Mouse (Mus musculus): ENCODE data around the gene Zfp518b. TPM values are rescaled to one million over a fixed set of nuclear protein-coding genes. Genes with fewer than 3 reads are reported as not detected.

The Zfp518b gene
- total and polyA plus RNA-seq, 2 experiments, result 0.51 to 0.65 TPM

- Histone ChIP-seq H3K36me3 (ENCODE audit: control insufficient read depth, insufficient read depth, low read length) (no peaks in the 10 kb centered on the region), H3K79me2 (ENCODE audit: control insufficient read depth, insufficient read depth, low read length) (no peaks in the 10 kb centered on the region), H3K27ac (replicated peaks; ENCODE audit: insufficient read depth, low read depth, low read length) (no peak overlapping the region), H3K4me3 (ENCODE audit: insufficient read depth, low read depth, low read length) (no peak overlapping the region), H3K4me1 (ENCODE audit: control insufficient read depth, insufficient read depth, low read length) (no peaks in the 10 kb centered on the region; the same call in 1 of the 2 replicates), H3K27me3 (ENCODE audit: control insufficient read depth, insufficient read depth, low read length) (no peaks in the 10 kb centered on the region), H3K9ac (ENCODE audit: low read depth, low read length) (no peak overlapping the region)
- DNase-seq (ENCODE audit: extremely low read depth, low read depth, low spot score), result peak; percentile 80
- no peak for TF ChIP-seq CTCF (IDR thresholded peaks at IDR 0.05; ENCODE audit: low read depth, low read length)
Measured at GRCm38 (mm10) chr5:38641526-38641925, 43.1 kb downstream of the Zfp518b start.

- no peak for DNase-seq (ENCODE audit: extremely low read depth, low read depth, low spot score)
- WGBS, result 70% methylated on average over 5 of the region's 5 CpGs
- H3K27me3 ChIP-seq (ENCODE audit: control insufficient read depth, insufficient read depth, low read length), result no peaks in the 10 kb centered on the region
- H3K4me3 ChIP-seq (ENCODE audit: insufficient read depth, low read depth, low read length), result no peak overlapping the region
- no peak overlapping the region for H3K9ac ChIP-seq (ENCODE audit: low read depth, low read length)
- H3K27ac ChIP-seq (replicated peaks; ENCODE audit: insufficient read depth, low read depth, low read length), result no peak overlapping the region
- no peaks in the 10 kb centered on the region for H3K36me3 ChIP-seq (ENCODE audit: control insufficient read depth, insufficient read depth, low read length)
- H3K79me2 ChIP-seq (ENCODE audit: control insufficient read depth, insufficient read depth, low read length), result no peaks in the 10 kb centered on the region
- H3K4me1 ChIP-seq (ENCODE audit: control insufficient read depth, insufficient read depth, low read length), result no peaks in the 10 kb centered on the region
- TF ChIP-seq CTCF (IDR thresholded peaks at IDR 0.05; ENCODE audit: low read depth, low read length), result no peak
- TF ChIP-seq POLR2A (IDR thresholded peaks at IDR 0.05; ENCODE audit: extremely low read depth, insufficient read depth, low read length), result no peak
Measured at GRCm38 (mm10) chr5:38636301-38636749, 48.3 kb downstream of the Zfp518b start.

- H3K79me2 ChIP-seq (ENCODE audit: control insufficient read depth, insufficient read depth, low read length), result no peaks in the 10 kb centered on the region
- no peak overlapping the region for H3K9ac ChIP-seq (ENCODE audit: low read depth, low read length)
- TF ChIP-seq CTCF (IDR thresholded peaks at IDR 0.05; ENCODE audit: low read depth, low read length), result no peak
- no peak for TF ChIP-seq POLR2A (IDR thresholded peaks at IDR 0.05; ENCODE audit: extremely low read depth, insufficient read depth, low read length)
- H3K27me3 ChIP-seq (ENCODE audit: control insufficient read depth, insufficient read depth, low read length), result no peaks in the 10 kb centered on the region
- H3K27ac ChIP-seq (replicated peaks; ENCODE audit: insufficient read depth, low read depth, low read length), result no peak overlapping the region
- H3K36me3 ChIP-seq (ENCODE audit: control insufficient read depth, insufficient read depth, low read length), result no peaks in the 10 kb centered on the region
- WGBS, result 71% methylated on average over 1 of the region's 1 CpGs
- peak; percentile 48 for DNase-seq (ENCODE audit: extremely low read depth, low read depth, low spot score)
- H3K4me1 ChIP-seq (ENCODE audit: control insufficient read depth, insufficient read depth, low read length), result no peaks in the 10 kb centered on the region
- no peak overlapping the region for H3K4me3 ChIP-seq (ENCODE audit: insufficient read depth, low read depth, low read length)
Measured at GRCm38 (mm10) chr5:38635696-38636095, 48.9 kb downstream of the Zfp518b start.

- Histone ChIP-seq H3K4me3 (ENCODE audit: insufficient read depth, low read depth, low read length) (no peak overlapping the region), H3K4me1 (ENCODE audit: control insufficient read depth, insufficient read depth, low read length) (no peaks in the 10 kb centered on the region), H3K27ac (replicated peaks; ENCODE audit: insufficient read depth, low read depth, low read length) (no peak overlapping the region), H3K27me3 (ENCODE audit: control insufficient read depth, insufficient read depth, low read length) (no peaks in the 10 kb centered on the region), H3K9ac (ENCODE audit: low read depth, low read length) (no peak overlapping the region), H3K36me3 (ENCODE audit: control insufficient read depth, insufficient read depth, low read length) (no peaks in the 10 kb centered on the region), H3K79me2 (ENCODE audit: control insufficient read depth, insufficient read depth, low read length) (no peaks in the 10 kb centered on the region)
- DNase-seq (ENCODE audit: extremely low read depth, low read depth, low spot score), result no peak
- TF ChIP-seq POLR2A (IDR thresholded peaks at IDR 0.05; ENCODE audit: extremely low read depth, insufficient read depth, low read length), result no peak
- no peak for TF ChIP-seq CTCF (IDR thresholded peaks at IDR 0.05; ENCODE audit: low read depth, low read length)
- WGBS, result 79% methylated on average over 11 of the region's 11 CpGs
Measured at GRCm38 (mm10) chr5:38634321-38635164, 50.1 kb downstream of the Zfp518b start.

- peak; percentile 55 for DNase-seq (ENCODE audit: extremely low read depth, low read depth, low spot score)
- H3K79me2 ChIP-seq (ENCODE audit: control insufficient read depth, insufficient read depth, low read length), result no peaks in the 10 kb centered on the region
- no peaks in the 10 kb centered on the region for H3K36me3 ChIP-seq (ENCODE audit: control insufficient read depth, insufficient read depth, low read length)
- TF ChIP-seq CTCF (IDR thresholded peaks at IDR 0.05; ENCODE audit: low read depth, low read length) (peak; percentile 55), POLR2A (IDR thresholded peaks at IDR 0.05; ENCODE audit: extremely low read depth, insufficient read depth, low read length) (no peak)
- H3K27ac ChIP-seq (replicated peaks; ENCODE audit: insufficient read depth, low read depth, low read length), result no peak overlapping the region
- no peaks in the 10 kb centered on the region for H3K27me3 ChIP-seq (ENCODE audit: control insufficient read depth, insufficient read depth, low read length)
- WGBS, result 70% methylated on average over 13 of the region's 13 CpGs
- H3K4me1 ChIP-seq (ENCODE audit: control insufficient read depth, insufficient read depth, low read length), result no peaks in the 10 kb centered on the region
- H3K9ac ChIP-seq (ENCODE audit: low read depth, low read length), result no peak overlapping the region
- no peak overlapping the region for H3K4me3 ChIP-seq (ENCODE audit: insufficient read depth, low read depth, low read length)
Measured at GRCm38 (mm10) chr5:38632463-38633449, 51.9 kb downstream of the Zfp518b start.
